Mouse (Mus musculus) lung, postnatal 14 days (tissue): ENCODE measurements around the gene Ttn.

Experiments used
- DNase-seq: peaks from one replicate; pipeline ENCODE4 v3.0.0; 2021

Gene Ttn

DNA sequence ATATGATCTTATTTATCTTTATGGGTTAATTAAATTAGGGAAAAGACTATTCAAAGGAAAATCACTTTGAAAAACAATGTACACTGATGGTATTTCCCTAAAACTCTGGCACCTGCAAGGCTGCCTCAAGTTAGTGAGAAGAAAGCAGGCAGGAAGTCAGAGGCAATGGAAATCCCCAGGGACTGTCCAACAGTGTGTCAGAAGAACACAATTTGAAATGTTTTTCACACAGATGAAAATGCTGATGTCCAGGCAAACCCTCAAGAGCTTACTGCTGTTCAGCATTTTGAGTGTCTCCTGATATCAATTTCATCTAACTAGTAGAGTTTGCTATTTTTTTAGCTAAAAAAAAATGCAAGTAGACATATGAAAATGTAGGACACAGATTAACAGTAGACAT is 161.9 kb downstream of the Ttn start:
- DNase-seq: no peak

DNA sequence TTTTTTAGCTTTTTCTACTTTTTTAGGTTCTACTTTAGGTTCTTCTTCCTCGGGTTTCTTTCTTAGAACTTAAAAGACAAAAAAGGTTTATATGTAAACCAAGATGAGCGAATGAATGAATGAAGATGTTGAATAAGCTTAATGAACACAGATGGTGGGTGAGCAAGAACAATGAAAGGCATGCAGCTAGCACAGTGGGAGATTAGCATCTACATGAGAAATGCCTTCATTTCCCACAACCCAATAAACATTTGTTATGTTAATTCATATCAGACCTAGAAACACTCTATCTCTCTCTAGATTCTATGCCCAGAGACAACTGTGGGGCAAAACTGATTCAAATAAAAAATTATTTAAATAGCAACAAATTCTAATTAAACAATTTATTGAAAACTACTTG is 164.6 kb downstream of the Ttn start:
- DNase-seq: no peak

DNA sequence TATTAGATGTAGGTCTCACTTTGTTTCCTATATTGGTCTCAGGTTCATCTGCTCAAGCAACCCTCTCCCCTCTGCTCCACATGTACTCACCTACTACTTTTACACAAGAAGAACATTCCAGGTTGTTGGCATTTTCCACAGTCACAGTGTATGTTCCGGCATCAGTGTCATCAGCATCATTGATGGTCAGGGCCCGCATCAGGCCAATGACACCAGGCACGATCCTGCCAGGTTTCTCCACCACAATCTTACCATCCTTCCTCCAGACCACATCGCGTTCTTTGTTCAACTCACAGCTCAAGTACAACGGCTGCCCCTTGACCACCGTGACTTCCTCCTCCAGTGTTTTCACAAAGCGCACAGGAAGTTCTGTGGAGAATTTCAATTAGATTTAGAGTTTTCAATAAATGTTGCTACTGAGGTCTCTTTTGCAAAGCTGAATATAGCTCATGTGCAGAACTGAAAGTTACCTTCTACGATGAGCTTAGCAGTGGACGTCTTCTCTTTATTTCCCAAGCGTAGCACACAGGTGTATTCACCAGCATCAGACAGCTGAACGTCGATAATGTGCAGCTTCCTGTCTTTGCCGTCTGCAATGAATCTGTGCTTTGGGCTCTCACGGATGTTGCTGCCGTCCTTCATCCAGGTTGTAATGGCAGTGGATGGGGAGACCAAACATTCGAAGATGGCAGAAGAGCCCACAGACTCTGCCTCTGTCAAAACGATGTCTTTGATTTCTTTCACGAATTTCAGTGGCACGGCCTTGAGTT is 168.1 kb downstream of the Ttn start:
- DNase-seq: no peak

DNA sequence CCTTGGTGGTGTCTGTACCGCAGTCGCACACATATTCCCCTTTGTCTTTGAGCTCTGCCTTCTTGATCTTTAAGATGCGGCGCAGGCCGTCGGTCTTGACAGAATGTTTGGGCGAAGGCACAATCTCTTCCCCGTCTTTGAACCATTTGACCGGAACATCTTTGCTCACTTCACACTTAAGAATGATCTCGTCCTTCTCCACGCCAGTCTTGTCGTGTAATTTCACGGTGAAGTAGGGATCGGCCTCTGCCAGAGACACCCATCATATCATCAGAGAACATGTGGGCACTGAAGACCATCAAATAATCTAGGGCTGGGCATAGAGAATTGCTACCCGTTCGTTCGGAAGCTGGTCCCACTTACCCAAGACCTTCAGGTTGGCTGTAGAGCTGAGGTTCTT is 171.2 kb downstream of the Ttn start:
- no peak for DNase-seq

DNA sequence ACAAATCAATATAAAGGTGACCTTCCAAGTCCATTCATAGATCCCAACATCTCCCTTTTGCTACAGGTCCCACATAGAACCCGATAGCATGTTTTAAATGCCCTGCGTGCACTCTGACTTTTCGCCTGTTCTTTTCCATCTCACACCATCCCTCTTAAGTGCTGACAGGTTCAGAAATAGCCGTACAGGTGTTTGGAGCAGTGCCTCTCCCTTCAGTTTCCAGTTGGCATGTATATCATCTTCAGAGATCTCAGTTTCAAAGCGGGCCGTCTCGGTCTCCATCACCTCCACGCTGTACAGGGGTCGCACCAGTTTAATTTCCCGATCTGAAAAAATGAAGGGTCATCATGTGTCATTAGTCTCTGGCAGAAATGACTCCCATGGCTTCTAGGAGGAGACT is 174.0 kb downstream of the Ttn start:
- no peak for DNase-seq

DNA sequence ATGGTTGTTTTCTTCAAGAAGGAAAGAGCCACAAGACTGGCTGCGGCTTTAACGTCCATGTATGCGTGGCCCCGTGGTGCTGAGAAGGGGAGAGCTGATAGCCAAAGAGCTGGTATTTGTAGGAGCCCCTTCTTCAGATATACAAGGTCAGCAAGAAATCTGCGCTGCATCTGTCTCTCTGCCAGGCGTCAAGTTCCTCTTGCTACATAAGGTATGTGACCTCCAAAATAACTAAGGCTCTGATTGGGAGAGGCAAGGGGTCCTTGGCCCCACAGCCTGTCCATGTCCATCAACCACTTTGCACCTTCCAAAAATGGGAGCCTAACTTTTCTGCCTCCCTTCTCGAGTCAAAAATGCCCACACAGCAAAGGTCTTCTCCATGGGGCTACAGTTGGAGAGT is 175.1 kb downstream of the Ttn start:
- DNase-seq: no peak

DNA sequence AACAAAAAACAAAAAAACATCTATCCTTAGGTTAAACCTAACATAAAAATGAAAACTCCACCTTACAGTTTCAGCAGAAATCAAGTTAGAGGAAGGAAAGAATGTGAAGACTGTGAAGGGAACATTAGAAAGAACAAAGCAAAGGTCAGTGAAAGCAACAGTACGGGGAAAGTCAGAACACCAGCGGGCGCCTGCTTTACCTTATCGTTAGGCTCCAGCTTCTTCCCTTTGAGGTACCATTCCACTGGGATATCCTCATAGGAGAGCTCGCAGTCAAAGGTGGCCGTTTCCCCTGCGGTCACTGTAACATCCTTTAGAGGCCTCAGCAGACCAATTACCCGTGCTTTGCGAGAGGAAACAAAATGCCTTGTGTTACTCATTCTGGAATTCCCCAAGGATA is 175.5 kb downstream of the Ttn start:
- DNase-seq: no peak

DNA sequence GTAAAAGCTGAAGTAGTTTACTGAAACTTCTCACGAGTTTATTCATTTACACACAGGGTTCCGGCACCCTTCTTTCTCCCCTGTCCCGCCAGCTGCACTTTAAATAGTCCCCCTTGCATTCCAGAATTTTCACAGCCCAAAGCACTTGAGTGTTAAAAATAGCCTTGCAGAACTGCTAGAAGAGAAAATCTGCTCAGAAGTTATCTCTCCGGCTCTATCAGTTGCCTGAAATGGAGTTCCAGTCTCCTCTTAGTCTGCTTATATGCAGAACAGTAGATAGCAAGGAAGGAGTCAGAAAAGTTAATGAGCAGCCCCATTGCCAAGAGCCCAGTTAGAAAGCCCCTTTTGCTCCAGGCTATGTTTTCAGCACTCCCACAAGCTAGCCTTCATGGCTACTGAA is 176.0 kb downstream of the Ttn start:
- DNase-seq: no peak

DNA sequence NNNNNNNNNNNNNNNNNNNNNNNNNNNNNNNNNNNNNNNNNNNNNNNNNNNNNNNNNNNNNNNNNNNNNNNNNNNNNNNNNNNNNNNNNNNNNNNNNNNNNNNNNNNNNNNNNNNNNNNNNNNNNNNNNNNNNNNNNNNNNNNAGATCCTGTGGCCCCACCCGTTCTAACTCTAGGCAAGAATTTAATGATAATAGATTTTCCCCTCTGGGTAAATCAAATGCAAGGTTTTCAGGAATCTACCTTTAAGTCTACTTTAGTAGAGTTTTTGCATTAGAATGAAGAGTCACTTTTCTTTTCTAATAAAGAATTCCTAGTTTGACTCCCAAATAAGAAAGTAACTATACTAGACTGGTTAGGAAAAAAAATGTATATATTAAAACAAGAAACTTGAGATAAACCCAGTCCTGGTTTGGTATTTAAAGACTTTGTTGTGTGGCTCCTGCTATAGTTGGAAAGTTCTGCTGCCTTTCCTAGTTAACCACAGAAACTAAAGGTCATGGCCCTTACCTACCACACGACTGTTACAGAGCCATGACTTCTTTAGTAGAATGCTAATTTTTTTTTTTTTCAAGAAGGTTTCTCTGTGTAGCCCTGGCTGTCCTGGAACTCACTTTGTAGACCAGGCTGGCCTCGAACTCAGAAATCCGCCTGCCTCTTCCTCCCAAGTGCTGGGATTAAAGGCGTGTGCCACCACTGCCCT is 177.0 kb downstream of the Ttn start:
- no peak for DNase-seq

DNA sequence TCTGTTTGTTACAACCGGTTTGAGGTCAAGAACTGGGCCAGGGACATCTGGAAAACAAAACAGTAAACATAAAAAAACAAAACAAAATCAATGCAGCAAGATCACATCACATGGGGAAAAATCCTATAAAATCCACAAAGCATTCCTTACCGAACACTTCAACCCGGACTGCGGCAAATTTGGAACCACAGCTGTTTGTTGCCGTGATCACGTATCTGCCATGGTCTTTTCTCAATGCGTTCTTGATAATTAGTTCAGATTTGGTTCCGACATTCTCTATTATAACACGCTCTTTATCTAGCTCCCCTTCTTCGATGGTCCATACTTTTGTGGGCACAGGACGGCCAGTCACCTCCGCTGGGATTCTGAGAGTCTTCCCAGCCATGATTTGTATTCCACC is 198.2 kb downstream of the Ttn start:
- DNase-seq: no peak

DNA sequence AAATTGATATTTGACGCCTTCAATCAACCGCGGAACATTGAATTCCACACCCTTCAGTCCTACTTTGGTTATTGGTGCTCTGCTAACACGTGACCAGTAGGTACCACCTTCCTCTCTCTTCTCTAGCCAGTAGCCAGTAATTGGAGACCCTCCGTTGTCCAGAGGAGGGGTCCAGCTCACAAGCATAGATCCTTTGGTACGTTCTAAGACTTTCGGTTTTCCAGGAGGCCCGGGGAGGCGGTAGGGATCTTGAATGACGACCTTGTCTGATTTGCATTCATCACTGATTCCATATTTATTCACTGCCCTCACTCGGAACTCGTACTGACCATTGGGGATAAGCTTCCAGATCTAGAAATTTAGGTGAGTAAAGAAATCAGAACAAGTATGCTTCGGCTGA is 201.6 kb downstream of the Ttn start:
- no peak for DNase-seq

DNA sequence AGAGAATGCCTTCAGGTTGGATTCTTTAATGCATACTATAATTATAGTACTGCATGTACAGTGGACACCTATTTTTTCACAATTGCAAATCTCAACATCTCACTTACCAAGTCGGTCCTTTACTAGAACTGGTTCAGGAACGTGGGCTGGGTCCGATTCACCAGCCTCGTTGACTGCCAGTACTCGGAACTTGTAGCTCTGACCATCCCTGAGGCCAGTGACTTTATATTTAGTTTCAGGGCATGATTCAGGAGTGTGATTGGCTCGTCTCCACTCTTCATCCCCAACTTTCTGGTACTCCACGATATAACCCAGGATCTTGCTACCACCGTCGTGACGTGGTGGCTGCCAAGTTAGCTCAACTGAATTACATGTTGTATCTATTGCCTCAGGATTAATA is 212.5 kb downstream of the Ttn start:
- DNase-seq: no peak

DNA sequence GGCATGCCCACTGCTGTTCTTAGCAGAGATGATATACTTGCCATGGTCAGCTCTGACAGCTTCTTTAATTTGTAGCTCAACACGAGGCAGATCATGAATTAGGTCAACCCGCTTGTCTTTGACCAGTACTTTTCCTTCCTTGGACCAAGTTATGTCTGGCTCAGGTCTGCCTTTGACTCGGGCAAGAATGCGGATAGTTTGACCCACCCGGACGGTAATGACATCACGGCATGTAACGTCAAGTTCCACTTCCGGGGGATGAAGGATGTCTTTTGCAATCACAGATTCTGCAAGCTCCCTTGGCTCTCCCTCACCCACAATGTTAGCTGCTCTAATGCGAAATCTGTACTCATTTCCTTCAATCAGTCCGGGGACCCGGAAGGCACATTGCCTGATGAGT is 215.1 kb downstream of the Ttn start:
- no peak for DNase-seq

DNA sequence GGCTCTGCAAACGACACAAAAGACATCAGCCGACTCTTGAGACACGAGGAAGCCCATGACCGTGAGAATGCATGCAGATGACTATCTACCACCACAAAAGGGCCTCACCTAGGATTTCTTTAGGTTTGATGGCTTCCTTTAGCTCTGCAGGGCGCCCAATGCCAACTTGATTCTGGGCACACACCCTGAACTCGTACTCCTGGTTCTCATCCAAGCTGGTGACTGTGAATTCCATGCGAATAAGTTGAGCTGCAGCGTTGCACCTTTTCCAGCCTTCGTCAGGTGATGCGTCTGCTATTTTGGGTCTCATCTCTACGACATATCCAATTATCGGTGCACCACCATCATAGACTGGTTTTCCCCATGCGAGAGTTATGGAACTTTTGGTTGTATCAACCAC is 217.8 kb downstream of the Ttn start:
- DNase-seq: no peak

DNA sequence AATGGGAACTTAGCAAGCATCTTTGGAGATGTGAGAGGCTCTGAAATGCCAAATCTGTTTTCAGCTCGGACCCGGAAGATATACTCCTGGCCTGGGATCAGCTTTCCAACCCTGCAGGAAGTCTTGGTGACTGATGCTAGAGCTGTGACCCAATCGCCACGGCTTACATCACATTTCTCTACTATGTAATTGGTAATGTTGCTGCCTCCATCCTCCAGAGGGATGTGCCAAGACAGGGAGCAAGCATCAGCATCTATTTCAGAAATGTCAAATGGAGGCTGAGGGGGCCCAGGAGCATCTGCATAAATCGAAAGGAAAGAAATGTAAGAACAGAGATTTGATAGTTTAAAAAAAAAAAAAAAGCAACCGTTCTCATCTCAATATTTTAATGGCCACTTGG is 220.2 kb downstream of the Ttn start:
- no peak for DNase-seq

DNA sequence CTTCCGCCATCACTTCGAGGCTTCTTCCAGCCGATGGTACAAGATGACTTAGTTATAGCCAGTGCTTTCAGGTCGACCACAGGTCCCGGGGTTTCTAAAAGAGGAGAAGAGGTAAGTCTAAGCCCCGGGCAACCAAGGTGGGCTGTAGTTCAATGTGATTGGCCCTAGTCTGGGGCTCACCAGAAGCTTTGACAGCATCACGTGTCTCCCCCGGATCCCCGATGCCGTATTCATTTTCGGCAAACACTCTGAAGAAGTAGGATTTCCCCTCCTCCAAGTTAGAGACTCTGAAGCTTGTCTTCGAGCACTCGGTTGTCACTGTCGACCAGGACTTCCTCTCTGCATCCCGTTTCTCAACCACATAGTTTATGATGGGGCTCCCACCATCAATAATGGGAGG is 225.9 kb downstream of the Ttn start:
- no peak for DNase-seq

DNA sequence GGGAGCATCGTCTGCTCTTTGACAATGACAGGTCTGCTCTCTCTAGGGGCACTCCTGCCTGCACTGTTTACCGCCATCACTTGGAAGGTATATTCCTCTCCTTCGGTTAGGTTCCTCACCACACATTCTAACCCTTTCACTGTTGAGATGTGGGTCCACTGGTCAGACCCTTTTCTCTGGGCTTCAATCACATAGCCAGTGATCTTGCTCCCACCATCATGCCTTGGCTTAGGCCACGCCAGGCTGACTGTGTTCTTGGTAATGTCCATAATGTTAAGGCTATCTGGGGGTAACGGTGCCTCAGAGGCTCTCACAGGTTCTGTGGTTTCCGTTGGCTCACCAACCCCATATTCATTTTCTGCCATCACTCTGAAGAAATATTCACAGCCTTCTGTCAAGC is 230.4 kb downstream of the Ttn start:
- DNase-seq: no peak

DNA sequence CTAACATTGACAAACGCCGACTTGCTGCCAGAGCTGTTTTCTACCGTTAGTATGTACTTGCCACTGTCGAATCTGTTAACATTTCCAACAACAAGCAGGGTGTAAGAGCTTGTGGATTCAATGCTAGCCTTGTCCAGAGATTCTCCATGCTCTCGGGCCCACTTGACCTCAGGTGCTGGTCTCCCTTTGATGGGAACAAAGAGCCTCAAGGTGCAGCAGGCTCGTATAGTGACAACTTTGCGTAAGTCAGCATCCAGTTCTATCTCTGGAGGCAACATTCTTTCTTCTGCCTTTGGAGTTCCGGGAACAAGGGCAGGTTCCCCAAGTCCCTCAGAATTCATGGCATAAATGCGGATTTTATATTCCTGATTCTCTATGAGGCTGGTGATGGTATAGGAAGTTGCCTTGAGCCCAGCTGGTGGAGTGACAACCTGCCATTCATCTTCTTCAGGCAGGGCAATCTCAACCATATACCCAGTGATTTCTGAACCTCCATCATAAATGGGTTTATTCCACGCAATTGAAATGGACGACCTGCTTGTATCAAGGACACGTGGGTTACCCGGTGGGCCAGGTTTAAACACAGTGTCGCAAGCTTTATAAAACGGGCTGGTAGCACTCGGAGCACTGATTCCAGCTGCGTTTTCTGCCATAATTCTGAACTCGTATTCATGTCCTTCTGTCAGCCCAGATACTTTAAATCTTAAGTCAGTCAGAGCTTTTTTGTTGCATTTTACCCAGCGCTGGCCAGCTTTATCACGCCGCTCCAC is 232.8 kb downstream of the Ttn start:
- DNase-seq: no peak

DNA sequence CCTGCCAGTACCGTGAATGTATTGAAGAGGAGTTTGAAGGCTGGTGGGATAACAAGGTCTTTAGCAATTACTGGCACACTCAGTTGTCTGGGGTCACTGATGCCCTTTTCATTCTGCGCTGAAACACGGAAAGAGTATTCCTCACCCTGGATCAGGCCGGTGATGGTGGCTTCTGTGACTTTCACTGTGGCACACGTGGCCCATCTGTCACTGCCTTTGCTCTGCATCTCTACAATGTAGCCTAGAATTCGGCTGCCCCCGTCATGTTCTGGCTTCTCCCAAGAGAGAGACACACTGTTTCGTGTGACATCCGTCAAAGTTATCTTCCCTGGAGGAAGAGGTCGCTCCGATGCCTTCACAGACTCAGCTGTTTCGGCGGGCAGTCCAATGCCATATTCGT is 233.7 kb downstream of the Ttn start:
- no peak for DNase-seq

DNA sequence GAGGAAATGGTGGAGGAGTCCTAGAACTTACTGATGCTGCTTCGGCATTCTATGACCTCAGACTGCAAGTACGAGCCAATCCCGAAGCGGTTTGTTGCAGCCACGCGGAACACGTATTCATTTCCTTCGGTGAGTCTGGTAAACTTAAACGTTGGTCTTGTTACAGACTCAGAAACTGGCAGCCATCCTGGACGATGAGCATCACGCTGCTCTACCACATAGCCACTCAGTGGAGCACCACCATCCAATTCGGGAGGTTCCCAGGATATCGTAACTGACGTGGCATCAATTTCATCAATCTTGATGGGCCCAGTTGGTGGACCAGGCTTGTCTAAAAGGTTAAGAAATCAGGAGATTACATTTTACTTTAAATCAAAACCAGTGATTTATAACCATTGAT is 262.7 kb downstream of the Ttn start:
- DNase-seq: no peak

DNA sequence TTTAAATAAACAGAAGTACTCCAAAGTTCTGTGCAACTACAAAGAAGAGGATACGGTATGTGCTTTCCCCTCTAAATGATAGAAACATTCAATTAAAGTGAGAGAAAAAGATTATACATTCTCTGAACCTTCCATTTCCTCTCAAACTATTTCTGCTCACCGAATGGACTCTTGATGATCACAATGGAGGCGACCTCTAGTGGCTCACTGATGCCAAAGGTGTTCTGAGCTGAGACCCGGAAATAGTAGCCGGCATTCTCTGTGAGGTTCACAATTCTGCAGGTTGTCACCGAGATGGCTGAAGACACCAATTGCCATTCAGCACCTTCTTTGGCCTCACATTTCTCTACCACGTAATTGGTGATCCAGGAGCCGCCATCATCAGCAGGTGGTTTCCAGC is 267.4 kb downstream of the Ttn start:
- DNase-seq: peak; percentile 29

DNA sequence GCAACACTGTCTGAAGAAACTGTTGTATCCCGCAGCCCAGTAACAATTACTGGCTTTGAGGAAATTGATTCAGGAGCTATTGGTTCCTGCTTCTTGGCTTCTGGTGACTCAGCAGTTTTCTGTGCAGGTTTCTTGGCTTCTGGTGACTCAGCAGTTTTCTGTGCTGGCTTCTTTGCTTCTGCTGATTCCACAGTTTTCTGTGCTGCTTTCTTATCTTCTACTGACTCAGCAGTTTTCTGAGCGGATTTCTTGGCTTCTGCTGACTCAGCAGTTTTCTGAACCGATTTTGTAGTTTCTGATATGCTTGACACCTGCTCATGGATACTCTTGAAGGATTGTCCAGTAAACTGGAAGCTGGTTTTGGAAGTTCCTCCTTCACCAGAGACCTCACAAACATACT is 273.8 kb downstream of the Ttn start:
- no peak for DNase-seq

DNA sequence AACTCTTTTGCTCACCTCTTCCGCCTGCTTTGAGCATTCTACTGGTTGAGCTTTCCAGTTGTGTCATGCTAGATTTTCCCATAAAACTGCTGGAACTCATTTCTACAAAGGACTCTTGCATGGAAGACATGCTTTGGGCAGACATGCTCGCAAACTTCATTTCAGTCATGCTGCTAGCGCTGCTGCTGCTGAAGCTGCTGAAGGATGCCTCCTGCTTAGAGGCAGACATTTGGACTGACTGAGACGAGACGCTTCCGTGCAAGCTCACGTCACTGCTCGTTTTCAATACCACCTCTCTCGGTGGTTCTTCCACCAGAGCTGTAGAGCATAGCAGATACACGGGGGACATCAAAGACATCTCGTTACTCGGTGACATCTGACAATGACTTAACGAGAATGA is 276.7 kb downstream of the Ttn start:
- no peak for DNase-seq

DNA sequence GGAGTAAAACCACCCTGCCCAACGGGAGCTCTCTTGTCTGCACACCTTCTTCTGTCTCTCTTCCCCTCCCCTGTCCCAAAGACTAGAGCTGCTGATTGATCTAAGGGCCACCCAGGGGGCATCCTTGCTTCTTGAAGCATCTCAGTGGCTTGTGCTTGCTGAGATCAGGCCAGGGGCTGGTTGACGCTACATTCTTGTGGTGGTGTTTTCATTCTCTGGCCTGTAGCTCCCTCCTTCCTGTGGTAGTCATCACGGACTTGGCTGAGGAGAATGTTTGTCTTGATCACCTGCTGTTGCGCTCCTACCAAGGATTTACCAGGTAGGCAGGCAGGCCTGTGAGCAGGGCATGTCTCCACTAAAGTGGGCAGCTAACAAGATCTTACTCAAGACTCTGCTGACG is 279.6 kb downstream of the Ttn start:
- no peak for DNase-seq
